Mouse (Mus musculus) kidney, adult 10 weeks (tissue): Measurements from ENCODE around the gene Arhgap8. TPM values are rescaled to one million over a fixed set of nuclear protein-coding genes. Genes with fewer than 3 reads are reported as not detected.

Experiments used
- polyA plus RNA-seq: library from polyadenylated mRNA; stranded (reverse); fragments of 350-450 nt; fragmentation: Illumina TruSeq; extraction: RNeasy Lipid Tissue Mini Kit (QIAGEN cat#74804); gene quantifications from one replicate; pipeline ENCODE4 v1.2.3, GENCODE M21; 2014; ENCODE audit warnings: low read depth, low replicate concordance

Gene Arhgap8
- 0.40 TPM for polyA plus RNA-seq

GRCm38 (mm10) chr15:84719791-84720190 is at the start of gene Arhgap8:
Gene Arhgap8, plus strand, starts transcription at chr15:84720052.

Other genes starting within 250 kb of the Arhgap8 start
- 1.3 TPM for gene Rtl6, start 162.2 kb upstream of the Arhgap8 start, polyA plus RNA-seq
- 1.1 TPM for gene Prr5, start 50.4 kb upstream of the Arhgap8 start, polyA plus RNA-seq
- not detected for gene Phf21b, start 136.0 kb downstream of the Arhgap8 start, polyA plus RNA-seq
- gene Gm29666, start 200.0 kb downstream of the Arhgap8 start, polyA plus RNA-seq = 0.28 TPM
- 14.8 TPM for gene Nup50, start 203.4 kb downstream of the Arhgap8 start, polyA plus RNA-seq